ENCODE assay signal across 9 mouse cellular contexts in the genomic region with DNA sequence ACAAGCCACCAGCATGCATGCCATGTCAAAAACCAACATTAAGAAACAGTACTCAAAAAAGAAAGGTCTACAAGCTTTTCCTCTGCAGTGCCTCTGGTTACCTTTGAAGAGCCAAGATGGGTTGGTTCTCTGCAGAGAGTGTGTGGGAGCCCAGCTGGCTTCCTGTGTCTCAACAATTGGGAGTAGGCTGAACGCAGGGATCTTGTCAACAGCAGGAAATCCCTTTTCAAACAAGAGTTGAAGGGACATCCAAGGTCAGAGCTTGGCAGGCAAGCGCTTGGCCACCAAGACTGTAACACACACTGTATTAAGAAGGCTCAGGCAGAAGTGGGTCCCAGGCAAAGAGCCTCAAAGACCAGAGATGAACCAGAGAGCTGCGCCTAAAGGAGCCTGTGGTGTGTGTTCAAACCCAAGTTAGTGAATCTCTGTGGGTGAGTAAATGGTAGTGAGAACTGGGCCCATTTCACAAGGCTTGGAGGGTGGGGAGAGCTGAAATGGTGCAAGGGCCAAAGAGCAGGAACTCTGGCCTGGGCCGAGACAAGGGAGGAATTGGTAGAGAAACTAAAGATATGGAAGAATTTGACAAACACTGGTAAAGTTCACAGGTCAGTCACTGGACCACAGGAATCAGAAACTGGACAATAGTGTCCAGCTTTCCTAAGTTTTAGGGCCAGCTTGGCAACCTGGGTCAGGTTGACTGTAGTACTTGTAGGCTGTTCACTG.
DNase-seq lines count a peak whose midpoint lies in the region; ATAC-seq lines count a peak whose summit lies in the region.
"Had no signal": no experiment of that assay in that cellular context is flagged by ENCODE, and none has a peak within 500 bp of the region (broad histone marks: within the 10 kb centered on the region; RNA-seq: fewer than 3 reads in every experiment).

No protein-coding gene starts in this region.

- no peak overlapping the region for H3K4me3 ChIP-seq in heart, embryonic 10.5 days
- H3K4me3 ChIP-seq: myocyte had no signal

- ATAC-seq in inflammation-experienced regulatory T-cells, adult 6 months, result no peak

- no peaks in the 10 kb centered on the region for H3K27me3 ChIP-seq in heart, embryonic 10.5 days (ENCODE audit: insufficient read depth, poor library complexity, severe bottlenecking)

- H3K4me1 ChIP-seq in heart, embryonic 10.5 days, result no peaks in the 10 kb centered on the region

- no peaks in the 10 kb centered on the region for H3K36me3 ChIP-seq in heart, embryonic 10.5 days

- 57% methylated on average over 4 of the region's 4 CpGs for WGBS in heart, embryonic 10.5 days

- H3K27ac ChIP-seq in heart, embryonic 10.5 days, result peak overlapping the region; percentile 37; the same call in 1 of the 2 replicates

- DNase-seq in layer of hippocampus, adult 9-11 months, result peak; percentile 5
- DNase-seq in layer of hippocampus, postnatal 36 days, result no peak
- no peak for DNase-seq in heart, embryonic 10.5 days (ENCODE audit: low spot score)
- DNase-seq in kidney, postnatal 36 days, result peak; percentile 57 to 64
- peak; percentile 24 to 50 for DNase-seq in thymus, adult 18-20 months
- no peak for DNase-seq in cerebellum, adult 11 months
- no peak for DNase-seq in cerebellum, adult 9-11 months

- no peaks in the 10 kb centered on the region for H3K9me3 ChIP-seq in heart, embryonic 10.5 days

Comparison
In these comparisons a context has a peak if more than half of its experiments do, and no peak if none do; other contexts are left out.
1. DNase-seq: peak in layer of hippocampus, adult 9-11 months (single experiment), kidney, postnatal 36 days (2 of 2) and thymus, adult 18-20 months (2 of 2); none in layer of hippocampus, postnatal 36 days (0 of 2), heart, embryonic 10.5 days (single experiment), cerebellum, adult 11 months (single experiment) and cerebellum, adult 9-11 months (single experiment).